Mouse (Mus musculus): ENCODE measurements around the gene Dnah7a. TPM values are rescaled to one million over a fixed set of nuclear protein-coding genes. Genes with fewer than 3 reads are reported as not detected.
"Not testable (repeated sequence)": the region's sequence is repeated elsewhere in the genome, so short reads cannot be mapped to it uniquely, and the experiment has no call there.

The Dnah7a gene
- total RNA-seq, 2 experiments from 2014 or later: not detected

DNA sequence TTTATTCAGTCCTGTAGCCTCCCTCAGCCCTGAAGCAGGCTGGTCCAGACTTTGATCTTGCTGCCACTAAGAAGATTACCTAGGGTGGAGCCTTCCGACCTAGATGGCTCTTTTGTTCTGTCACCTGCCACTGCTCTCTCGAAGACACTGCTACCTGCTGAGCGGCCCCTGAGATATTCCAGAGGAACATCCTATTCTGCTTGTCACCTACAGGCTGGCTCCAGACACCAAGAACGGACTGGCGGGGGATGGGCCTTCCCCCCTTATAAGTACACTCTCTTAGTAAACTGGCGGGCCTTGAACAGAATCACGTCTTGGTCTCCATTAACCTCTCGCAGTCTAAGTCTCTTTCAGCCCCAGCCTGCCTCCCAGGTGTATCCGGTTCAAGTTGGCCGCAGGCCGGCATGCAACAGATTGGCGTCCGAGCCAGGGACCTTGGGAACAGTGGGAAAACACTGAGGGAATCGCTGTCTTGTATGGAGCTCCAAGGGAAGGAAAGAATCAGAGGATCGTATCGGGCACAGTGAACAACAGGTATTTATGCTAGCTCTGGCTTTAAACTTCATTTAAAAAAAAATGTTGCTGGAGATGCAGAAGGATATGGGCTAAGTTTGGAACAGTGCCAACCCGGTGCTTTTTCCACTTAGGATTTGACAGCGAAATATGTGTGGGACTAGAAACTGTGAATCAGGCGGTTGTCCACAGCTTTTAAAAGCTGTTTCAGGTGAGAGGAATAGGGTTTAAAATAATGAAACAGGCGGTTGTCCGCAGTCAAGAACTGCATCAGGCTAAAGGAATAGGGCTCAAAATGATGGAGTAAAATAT is 312.4 kb downstream of the Dnah7a start:
- ATAC-seq (ENCODE audit: poor library complexity, severe bottlenecking): not testable (repeated sequence)

DNA sequence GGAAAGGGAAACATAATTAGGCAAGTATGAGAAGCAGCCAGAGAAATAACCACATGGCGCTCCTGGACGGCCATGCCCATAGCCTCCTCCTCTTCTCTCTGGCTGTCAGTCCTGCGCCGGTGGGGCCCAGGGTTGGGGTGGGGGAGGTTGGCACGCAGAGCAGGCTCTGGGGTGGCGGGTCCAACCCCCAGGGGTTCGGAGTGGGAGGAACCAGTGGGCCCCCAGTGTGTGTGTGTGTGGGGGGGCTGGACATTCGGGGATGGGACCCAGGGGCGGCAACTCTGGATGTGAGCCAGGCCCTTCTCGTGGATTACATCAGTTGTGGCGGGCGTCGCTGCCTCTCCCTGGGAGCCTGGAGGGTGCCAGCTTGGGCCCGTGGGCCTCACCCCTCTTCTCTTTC is 317.8 kb downstream of the Dnah7a start:
- no peak for ATAC-seq (ENCODE audit: poor library complexity, severe bottlenecking)

GRCm38 (mm10) chr1:53384085-53384688 is 322.4 kb downstream of the Dnah7a start:
- ATAC-seq (ENCODE audit: poor library complexity, severe bottlenecking): no peak

DNA sequence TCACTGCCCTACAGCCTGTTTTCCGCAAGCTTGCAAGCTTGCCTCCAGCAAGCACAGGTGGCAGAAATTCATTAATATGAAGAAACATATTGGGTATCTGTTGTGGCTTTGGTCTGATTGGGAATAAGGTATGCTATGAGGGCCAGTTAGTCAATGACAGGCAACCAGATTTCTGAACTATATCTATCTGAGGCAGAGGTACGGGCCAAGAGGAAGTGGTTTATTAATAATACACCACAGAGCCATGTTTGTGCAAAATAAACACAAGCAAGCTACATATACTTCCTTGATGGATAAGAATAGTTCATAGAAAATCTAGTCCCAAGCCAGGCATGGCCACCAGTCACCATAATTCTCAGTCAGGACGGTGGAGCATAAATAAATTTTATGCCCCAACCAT is 328.9 kb downstream of the Dnah7a start:
- no peak for ATAC-seq (ENCODE audit: poor library complexity, severe bottlenecking)

GRCm38 (mm10) chr1:53375965-53376364 is 330.6 kb downstream of the Dnah7a start:
- ATAC-seq (ENCODE audit: poor library complexity, severe bottlenecking): not testable (repeated sequence)

GRCm38 (mm10) chr1:53358988-53359387 is 347.6 kb downstream of the Dnah7a start:
- no peak for ATAC-seq (ENCODE audit: poor library complexity, severe bottlenecking)

DNA sequence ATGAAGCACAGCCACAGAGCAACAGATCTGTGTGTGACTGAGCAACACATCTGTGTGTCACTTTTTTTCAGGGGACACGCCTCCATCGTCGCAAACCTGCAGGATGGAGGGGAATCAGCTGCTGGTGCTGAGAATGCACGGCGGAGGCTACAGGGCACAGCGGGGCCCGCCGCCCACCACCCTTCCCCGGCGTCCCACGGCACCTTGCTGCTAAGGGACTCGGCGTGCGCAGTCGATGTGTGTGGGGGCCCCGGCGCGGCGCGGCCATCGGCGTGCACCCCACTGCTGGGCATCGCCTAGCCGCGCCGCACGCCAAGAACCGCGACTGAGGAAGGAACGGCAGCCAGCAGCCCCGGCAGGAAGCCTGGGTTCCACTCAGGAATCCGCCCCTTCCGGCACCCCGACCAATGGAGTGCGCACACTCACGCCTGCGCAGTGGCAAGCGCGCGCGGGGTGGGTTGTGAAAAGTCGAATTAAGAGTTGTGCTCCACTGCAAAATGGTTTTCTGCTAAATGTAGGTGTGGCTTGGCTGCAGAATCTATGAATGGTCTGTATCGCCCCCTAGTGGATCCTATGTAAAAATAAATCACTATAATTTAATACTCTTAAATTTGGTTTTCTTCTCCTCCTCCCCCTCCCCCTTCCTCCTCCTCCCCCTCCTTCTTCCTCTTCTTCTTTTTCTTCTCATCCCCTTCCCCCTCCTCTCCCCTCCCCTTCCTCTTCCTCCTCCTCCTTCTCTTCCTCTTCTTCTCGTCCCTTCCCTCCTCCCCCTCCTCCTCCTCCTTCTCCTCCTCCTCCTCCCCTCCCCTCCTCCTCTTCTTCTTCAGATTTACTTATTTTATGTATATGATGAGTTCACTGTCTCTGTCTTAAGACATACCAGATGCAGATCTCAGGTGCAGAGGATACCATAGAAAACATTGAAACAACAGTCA is 354.0 kb downstream of the Dnah7a start, which contains the start of the genes Asdurf, Gm28551 and Asnsd1:
Asdurf (minus strand) TSS at position 293 of the 935 bp plus-strand sequence.
Gm28551 (minus strand) TSS at position 341 of the 935 bp plus-strand sequence.
Asnsd1 (minus strand) TSS at position 426 of the 935 bp plus-strand sequence.
- peak; percentile 99 for ATAC-seq (ENCODE audit: poor library complexity, severe bottlenecking)

Other genes starting within 250 kb of the Dnah7a start
- 160 and 166 TPM in 2 replicates for gene Stk17b, start 78.4 kb upstream of the Dnah7a start, total RNA-seq (2015)
- gene Stk17b, start 78.4 kb upstream of the Dnah7a start, total RNA-seq (2017): 131 and 147 TPM in 2 replicates